Mouse (Mus musculus): ENCODE measurements around the gene Smim15. TPM values are rescaled to one million over a fixed set of nuclear protein-coding genes. Genes with fewer than 3 reads are reported as not detected.

Smim15 gene
- polyA plus RNA-seq, 1 experiment from 2014 or later = 53.6 TPM

DNA sequence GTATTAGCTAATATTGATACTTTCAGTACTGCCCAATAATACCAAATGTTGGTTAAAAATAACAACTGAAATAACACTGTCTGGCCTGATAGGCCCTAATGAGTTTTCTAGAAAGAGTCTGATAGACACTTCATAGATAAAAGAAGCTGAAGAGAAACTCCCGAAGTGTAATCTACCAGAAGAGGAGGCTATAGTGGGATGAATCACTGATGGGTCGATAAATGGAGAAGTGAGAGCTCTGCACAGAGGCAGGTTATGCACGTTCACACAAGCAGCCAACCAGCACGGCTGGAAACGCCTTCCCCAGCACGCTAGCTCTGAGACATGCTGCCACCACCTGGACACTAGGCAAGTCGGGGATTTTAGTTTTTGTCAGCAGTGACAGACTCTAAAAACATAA, 2.9 kb upstream of the Smim15 start:
- WGBS = 6% methylated on average over 7 of the region's 7 CpGs
- Histone ChIP-seq H3K27ac (no peak overlapping the region), H3K27me3 (ENCODE audit: insufficient read depth, poor library complexity, severe bottlenecking) (no peaks in the 10 kb centered on the region), H3K36me3 (peaks cover under 1% of the 10 kb centered on the region; the same call in 1 of the 2 replicates), H3K4me1 (replicated peaks) (peaks cover 53% of the 10 kb centered on the region), H3K9me3 (no peaks in the 10 kb centered on the region), H3K4me3 (no peak overlapping the region; the same call in 1 of the 2 replicates)
- DNase-seq (ENCODE audit: low spot score) = peak; percentile 69

DNA sequence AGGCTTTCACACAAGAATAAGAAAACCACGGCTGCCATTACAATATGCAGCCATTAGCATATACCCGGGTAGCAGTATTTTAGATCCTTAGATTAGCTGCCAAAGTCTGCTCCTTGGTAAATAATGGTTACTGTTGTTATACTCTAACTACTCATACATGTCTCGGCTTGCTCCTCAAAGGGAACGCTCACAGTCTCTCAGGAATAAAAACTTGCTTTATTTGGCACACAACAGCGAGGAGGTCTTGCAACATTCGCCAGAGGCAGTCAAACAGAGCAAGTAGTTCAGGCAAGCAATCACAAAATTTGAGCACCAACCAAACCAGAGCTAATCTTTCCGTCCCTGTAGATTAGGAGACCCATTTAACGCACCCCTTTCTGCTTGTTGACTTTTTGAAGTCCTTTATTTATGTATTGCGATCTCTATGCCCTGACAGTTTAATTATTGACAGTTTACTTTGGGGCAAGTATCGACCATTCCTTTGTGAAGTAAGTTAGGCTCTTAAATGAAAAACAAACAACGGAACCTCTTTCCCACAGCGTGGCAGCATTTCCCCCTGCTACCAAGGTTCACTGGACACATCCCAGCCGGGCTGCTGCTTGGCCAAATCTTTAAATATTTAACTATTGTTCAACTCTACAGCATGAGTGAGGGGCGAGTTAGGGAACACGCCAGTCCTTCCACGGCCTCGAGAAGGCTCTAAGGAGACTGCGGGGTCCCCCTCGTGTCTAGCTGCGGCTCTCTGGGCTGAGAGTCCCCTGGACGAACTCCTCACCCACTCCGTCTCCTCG, 620 bp upstream of the Smim15 start:
- peak overlapping the region; percentile 98 for H3K27ac ChIP-seq
- no peaks in the 10 kb centered on the region for H3K27me3 ChIP-seq (ENCODE audit: insufficient read depth, poor library complexity, severe bottlenecking)
- 8% methylated on average over 23 of the region's 23 CpGs for WGBS
- H3K4me3 ChIP-seq = peak overlapping the region; percentile 95
- peak; percentile 23 for DNase-seq (ENCODE audit: low spot score)
- no peaks in the 10 kb centered on the region for H3K9me3 ChIP-seq
- peaks cover 53% of the 10 kb centered on the region for H3K4me1 ChIP-seq (replicated peaks)
- peaks cover 22% of the 10 kb centered on the region for H3K36me3 ChIP-seq

DNA sequence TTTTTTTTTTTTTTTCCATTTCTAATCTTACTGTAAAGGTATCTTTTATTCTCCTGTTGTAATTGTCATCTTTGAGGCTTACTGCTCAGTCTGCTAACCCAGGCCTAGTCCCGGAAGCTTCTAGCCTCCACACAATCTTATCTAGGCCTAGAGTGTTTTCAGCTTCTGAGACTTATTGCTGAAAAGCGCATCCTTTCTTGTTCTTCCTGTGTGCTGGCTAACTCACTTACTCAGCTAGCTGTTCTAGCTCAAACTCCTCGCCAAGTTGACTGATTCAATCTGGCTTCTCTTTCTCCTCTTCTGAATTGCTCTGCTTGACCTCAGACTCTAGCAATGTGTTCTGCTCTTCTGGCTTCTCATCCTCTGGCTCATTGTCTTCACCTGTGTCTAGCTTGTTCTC, 1.4 kb downstream of the Smim15 start:
- H3K27me3 ChIP-seq (ENCODE audit: insufficient read depth, poor library complexity, severe bottlenecking) = no peaks in the 10 kb centered on the region
- DNase-seq (ENCODE audit: low spot score) = no peak
- 83% methylated on average over 3 of the region's 3 CpGs for WGBS
- no peak overlapping the region for H3K4me3 ChIP-seq
- H3K4me1 ChIP-seq (replicated peaks) = peaks cover 44% of the 10 kb centered on the region
- H3K36me3 ChIP-seq = peaks cover 24% of the 10 kb centered on the region
- H3K9me3 ChIP-seq = no peaks in the 10 kb centered on the region
- no peak overlapping the region for H3K27ac ChIP-seq

DNA sequence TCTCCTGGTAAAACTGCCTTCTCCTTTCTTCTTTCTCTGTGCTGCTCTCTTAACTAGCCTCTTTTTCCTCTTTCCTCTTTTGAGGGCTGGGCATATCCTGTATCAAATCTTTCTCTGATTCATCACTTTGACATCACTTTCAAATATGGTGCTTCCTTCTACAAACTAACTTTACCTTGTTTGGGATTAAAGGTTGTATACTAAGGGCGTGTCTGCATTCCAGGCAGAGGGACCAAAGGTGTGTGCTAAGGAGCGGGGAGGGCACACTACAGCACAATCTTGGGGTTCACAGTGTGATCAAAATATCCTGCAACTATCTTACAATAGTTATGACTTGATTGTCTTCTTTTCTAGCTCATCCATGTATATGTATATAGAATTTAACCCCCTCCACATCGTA, 1.8 kb downstream of the Smim15 start:
- Histone ChIP-seq H3K4me1 (replicated peaks) (peaks cover 40% of the 10 kb centered on the region), H3K36me3 (peaks cover 24% of the 10 kb centered on the region), H3K27ac (no peak overlapping the region), H3K9me3 (no peaks in the 10 kb centered on the region), H3K4me3 (no peak overlapping the region), H3K27me3 (ENCODE audit: insufficient read depth, poor library complexity, severe bottlenecking) (no peaks in the 10 kb centered on the region)
- no peak for DNase-seq (ENCODE audit: low spot score)
- 95% methylated on average over 3 of the region's 3 CpGs for WGBS

DNA sequence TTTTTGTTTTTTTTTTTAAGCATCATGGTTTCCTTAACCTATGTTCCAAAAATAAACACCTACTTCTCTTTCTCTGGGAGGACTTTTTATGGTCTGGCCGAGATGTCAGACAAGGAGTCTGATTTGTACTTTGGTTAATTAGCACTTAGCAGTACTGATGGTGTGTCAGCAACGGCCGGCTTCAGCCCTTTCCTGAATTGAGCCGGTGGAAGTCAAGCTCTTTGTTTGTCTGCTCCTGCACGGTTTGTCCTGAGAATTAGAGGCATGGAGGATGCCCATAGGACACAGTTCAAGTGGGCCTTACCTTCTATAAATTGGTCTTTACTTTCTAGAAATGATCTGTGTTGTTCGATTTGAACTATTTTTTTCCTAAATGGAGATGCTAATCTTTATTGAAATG, 2.6 kb downstream of the Smim15 start:
- 83% methylated on average over 6 of the region's 6 CpGs for WGBS
- no peak for DNase-seq (ENCODE audit: low spot score)
- Histone ChIP-seq H3K4me3 (no peak overlapping the region), H3K9me3 (no peaks in the 10 kb centered on the region), H3K36me3 (peaks cover 24% of the 10 kb centered on the region), H3K27ac (no peak overlapping the region), H3K4me1 (replicated peaks) (peaks cover 33% of the 10 kb centered on the region), H3K27me3 (ENCODE audit: insufficient read depth, poor library complexity, severe bottlenecking) (no peaks in the 10 kb centered on the region)

DNA sequence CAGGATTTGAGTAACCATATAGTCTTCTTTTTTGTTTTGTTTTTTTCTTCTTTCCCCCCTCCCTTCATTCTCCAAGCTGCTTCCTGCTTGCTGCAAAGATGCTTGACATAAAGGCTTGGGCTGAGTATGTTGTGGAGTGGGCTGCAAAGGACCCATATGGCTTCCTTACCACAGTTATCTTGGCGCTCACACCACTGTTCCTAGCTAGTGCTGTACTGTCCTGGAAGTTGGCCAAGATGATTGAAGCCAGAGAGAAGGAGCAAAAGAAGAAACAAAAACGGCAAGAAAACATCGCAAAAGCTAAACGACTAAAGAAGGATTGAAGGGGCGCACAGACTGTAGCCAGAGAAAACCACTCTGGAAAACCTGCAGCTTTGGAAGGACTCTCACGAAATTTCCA, 3.1 kb downstream of the Smim15 start:
- H3K36me3 ChIP-seq = peaks cover 24% of the 10 kb centered on the region
- H3K9me3 ChIP-seq = no peaks in the 10 kb centered on the region
- no peak overlapping the region for H3K4me3 ChIP-seq
- DNase-seq (ENCODE audit: low spot score) = no peak
- H3K27ac ChIP-seq = no peak overlapping the region
- 94% methylated on average over 6 of the region's 6 CpGs for WGBS
- H3K27me3 ChIP-seq (ENCODE audit: insufficient read depth, poor library complexity, severe bottlenecking) = no peaks in the 10 kb centered on the region
- H3K4me1 ChIP-seq (replicated peaks) = peaks cover 29% of the 10 kb centered on the region

DNA sequence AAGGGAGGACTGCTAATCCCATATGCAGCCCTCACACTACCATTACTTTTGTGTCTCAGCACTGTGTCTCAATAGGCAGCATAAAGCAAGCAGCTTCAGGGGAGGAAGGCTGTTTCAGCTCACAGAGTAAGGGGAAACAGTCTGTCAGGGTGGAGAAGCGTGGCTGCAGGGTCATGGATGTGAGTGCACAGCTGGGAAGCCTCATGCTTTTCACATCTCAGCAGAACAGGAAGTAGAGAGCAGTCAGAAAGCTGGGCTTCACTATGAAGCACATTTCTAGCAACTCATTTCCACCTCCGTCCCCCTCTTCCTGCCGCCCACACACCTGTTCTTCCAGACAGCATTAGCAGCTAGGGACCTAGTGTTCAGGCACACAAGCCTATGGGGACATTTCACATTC, 12.7 kb downstream of the Smim15 start:
- H3K4me1 ChIP-seq (replicated peaks) = peaks cover 25% of the 10 kb centered on the region
- no peaks in the 10 kb centered on the region for H3K9me3 ChIP-seq
- 75% methylated on average over 3 of the region's 3 CpGs for WGBS
- no peak for DNase-seq (ENCODE audit: low spot score)
- no peak overlapping the region for H3K27ac ChIP-seq
- H3K27me3 ChIP-seq (ENCODE audit: insufficient read depth, poor library complexity, severe bottlenecking) = no peaks in the 10 kb centered on the region
- no peak overlapping the region for H3K4me3 ChIP-seq
- H3K36me3 ChIP-seq = no peaks in the 10 kb centered on the region

DNA sequence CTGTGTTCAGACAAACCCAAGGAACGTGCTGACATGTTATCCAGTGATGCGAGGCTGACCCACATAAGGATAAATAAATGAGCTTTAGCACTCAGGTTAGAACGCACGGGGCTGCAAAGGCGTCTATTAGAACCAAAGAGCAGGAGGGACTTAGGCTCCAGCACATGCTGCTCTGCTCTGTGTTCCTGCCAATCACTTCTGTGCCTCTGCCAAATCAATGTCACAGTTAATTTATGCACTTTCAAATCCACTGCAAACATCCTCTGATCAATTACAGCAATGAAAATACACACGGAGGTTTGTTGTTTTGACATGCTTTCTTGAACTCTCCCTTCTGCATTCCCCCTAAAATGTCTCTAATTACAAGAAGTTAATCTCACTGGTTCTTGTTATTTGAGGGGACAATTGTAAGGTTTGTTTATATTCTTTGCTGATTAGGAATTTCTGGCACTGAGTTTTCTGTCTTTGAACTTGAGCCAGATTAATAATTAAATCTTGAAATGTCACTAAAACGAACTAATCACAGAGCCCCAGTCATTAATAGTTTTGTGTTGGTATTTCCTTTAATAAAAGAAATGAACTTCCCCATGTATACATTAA, 16.1 kb downstream of the Smim15 start:
- 41% methylated on average over 7 of the region's 7 CpGs for WGBS

DNA sequence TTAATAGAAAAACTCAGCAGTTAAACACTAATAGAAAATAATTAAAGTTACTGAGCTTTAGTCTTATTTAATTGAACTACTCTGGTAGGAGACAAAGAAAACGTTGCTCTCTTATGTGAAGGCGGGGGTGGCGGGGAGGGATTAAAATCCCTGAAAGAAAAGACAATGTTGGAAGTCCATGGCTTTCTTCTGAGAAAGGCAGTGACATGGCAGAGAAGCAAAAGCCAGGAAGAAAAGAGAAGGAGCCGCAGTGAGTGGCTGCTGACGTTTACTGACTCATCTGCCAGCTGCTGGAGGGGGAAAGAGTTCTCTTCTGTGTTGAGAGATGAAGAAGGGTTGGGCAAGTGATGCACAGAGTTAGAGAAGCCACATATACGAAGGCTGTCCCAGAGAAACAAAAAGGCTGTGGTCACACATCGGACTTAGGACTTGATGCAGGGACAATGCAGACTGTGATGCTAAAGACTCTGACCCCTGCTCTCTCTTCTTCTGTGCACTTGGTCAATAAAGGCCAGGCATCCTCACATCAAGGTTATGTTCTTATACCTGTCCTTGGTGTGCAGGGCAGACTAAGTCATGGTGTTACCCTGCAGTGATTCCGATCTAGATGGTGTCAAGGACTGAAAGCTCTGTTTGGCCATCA, 16.8 kb downstream of the Smim15 start:
- H3K9me3 ChIP-seq = no peaks in the 10 kb centered on the region
- H3K36me3 ChIP-seq = no peaks in the 10 kb centered on the region
- peak overlapping the region; percentile 70 for H3K27ac ChIP-seq
- 41% methylated on average over 8 of the region's 8 CpGs for WGBS
- peaks cover 63% of the 10 kb centered on the region for H3K4me1 ChIP-seq (replicated peaks)
- no peak for DNase-seq (ENCODE audit: low spot score)
- H3K4me3 ChIP-seq = no peak overlapping the region
- 0 out of 2 replicates have a peak, but pooled peaks cover 4% of the 10 kb centered on the region for H3K27me3 ChIP-seq (ENCODE audit: insufficient read depth, poor library complexity, severe bottlenecking)

More for the DNA sequence above, 16.1 kb downstream of the Smim15 start:
- no peaks in the 10 kb centered on the region for H3K9me3 ChIP-seq
- H3K4me1 ChIP-seq (replicated peaks) = peaks cover 57% of the 10 kb centered on the region
- H3K36me3 ChIP-seq = no peaks in the 10 kb centered on the region
- no peaks in the 10 kb centered on the region for H3K27me3 ChIP-seq (ENCODE audit: insufficient read depth, poor library complexity, severe bottlenecking)
- no peak overlapping the region for H3K4me3 ChIP-seq
- 0 out of 2 replicates have a peak overlapping the region, but pooled peaks have one; percentile 8 for H3K27ac ChIP-seq
- DNase-seq (ENCODE audit: low spot score) = no peak

DNA sequence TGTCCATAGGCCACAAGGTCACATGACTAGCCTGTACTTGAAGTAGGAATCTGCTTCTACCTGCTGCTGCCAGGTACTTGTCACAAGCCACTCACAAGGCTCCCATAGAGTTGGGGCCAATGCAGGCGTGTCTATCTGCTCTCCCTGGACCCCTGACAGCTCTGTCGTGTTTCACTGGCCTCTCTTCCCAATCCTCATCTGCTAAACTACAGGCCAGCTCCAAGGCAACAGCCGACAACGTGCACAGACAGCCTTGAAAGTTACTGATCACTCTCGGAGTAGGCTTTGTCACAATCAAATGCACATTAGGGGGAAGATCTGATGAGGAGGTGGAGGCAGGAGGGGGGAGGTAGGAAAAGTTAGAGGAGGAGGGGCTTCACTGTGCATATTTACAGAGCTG, 18.7 kb downstream of the Smim15 start:
- H3K9me3 ChIP-seq = no peaks in the 10 kb centered on the region
- 71% methylated on average over 5 of the region's 5 CpGs for WGBS
- peak overlapping the region; percentile 88 for H3K27ac ChIP-seq
- H3K4me3 ChIP-seq = no peak overlapping the region
- no peaks in the 10 kb centered on the region for H3K36me3 ChIP-seq
- H3K27me3 ChIP-seq (ENCODE audit: insufficient read depth, poor library complexity, severe bottlenecking) = 0 out of 2 replicates have a peak, but pooled peaks cover 4% of the 10 kb centered on the region
- H3K4me1 ChIP-seq (replicated peaks) = peaks cover 56% of the 10 kb centered on the region
- no peak for DNase-seq (ENCODE audit: low spot score)

DNA sequence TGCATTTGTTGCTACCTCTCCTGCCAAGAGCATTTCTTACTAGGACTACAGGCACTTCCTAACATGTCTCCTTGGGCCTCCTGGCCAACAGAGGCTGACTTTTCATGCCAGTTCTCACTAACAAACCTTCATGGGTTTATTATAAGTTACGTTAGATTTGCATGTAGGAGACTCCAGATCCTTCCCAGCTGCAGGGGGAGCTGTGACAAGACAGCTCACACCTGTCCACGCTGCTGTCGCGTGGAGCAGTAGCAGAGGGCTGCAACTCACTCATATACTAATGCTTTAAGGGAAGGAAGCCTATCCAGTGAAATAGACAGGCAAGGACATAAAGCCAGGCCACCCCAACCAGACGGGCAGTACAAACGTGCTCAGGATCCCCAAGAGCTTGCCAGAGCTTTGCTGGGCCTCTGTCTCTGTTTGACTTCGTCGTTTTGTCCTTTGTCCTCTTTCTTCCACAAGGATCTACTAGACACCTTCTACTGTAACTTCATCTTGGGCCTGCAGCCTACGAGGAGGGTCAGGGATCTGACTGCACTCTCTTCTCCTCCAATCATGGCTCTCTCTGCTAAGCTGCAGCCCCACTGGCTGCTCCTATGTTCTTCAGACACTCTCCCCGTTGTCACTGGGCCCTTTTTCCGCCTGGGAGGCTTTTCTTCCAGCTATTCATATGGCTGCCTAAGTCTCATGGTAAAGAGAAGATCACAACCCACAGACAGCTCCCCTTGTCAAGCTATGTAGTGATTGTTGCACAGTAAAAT, 19.3 kb downstream of the Smim15 start:
- Histone ChIP-seq H3K9me3 (no peaks in the 10 kb centered on the region), H3K4me3 (no peak overlapping the region), H3K27me3 (ENCODE audit: insufficient read depth, poor library complexity, severe bottlenecking) (0 out of 2 replicates have a peak, but pooled peaks cover 4% of the 10 kb centered on the region), H3K4me1 (replicated peaks) (peaks cover 56% of the 10 kb centered on the region), H3K36me3 (no peaks in the 10 kb centered on the region), H3K27ac (peak overlapping the region; percentile 88)
- no peak for DNase-seq (ENCODE audit: low spot score)
- 69% methylated on average over 11 of the region's 11 CpGs for WGBS

DNA sequence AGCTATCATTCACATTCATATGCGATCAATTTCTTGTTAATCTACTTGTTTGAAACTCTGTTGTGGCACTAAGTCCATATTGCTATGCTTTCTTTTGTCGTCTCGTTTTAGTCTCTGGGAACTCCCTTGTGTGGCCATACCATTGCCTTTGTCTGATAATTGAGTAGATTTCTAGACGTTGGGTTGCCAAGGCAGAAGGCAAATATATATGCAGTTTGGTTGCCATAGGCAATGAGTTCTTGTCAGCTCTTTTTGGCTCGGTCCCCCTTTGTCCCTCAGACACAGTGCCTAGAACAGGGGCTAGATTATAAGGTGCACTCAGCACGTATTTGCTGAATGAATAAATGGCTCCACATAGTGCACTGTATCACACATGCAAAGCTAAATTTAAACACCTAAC, 20.1 kb downstream of the Smim15 start:
- WGBS = 43% methylated on average over 6 of the region's 6 CpGs
- Histone ChIP-seq H3K36me3 (no peaks in the 10 kb centered on the region), H3K9me3 (no peaks in the 10 kb centered on the region), H3K27me3 (ENCODE audit: insufficient read depth, poor library complexity, severe bottlenecking) (0 out of 2 replicates have a peak, but pooled peaks cover 4% of the 10 kb centered on the region), H3K4me3 (no peak overlapping the region), H3K4me1 (replicated peaks) (peaks cover 56% of the 10 kb centered on the region), H3K27ac (peak overlapping the region; percentile 88)
- DNase-seq (ENCODE audit: low spot score) = peak; percentile 28
